Mouse (Mus musculus): ENCODE data around the gene Tmem253. TPM values are rescaled to one million over a fixed set of nuclear protein-coding genes. Genes with fewer than 3 reads are reported as not detected.

Gene Tmem253
- total and polyA plus RNA-seq, 3 experiments, result 0.64 to 1.9 TPM; not detected in 1

DNA sequence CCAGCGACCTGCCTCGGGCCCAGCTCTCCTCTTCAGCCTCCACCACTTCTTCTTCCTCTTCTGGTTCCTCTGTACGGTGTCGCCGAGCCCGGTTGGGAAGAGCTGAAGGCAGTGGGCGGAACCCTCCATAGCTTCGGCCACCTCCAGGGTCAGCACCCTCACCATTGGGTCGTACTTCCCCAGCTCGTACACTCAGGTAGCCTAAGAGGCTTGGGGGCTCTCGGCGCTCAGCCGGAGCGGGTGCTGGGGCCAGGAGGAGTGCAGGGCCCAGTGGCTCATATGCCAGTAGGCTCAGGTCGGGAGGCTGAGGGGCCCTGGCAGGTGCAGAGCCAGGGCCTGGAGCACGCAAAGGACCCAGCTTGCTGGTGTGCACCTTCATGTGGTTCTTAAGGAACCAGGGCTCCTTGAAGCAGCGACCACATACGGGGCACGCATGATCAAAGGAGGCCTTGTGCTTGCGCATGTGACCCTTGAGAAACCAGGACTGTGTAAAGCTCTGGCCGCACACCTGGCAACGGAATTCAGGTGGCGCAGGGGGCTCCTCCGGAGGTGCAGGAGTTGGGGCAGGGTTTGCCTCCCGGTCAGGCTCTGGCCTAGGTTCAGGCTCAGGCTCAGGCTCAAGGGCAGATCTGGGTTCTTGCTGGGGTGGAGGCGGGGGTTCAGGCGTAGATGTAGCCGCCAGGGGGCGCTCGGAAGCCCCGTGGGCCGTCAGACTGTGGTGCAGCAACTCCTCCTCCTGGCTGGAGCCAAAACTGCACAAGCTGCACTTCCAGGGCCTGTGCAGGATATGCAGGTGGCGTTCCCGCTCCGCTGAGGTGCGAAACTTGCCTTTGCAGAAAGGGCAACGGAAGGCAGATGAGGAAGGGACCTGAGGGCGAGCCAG, 6.9 kb upstream of the Tmem253 start (continued):
- TF ChIP-seq POLR2AphosphoS2 (IDR thresholded peaks at IDR 0.05; ENCODE audit: low read depth, low read length) (no peak), CHD2 (IDR thresholded peaks at IDR 0.05; ENCODE audit: low read length) (no peak), ZC3H11A (IDR thresholded peaks at IDR 0.05; ENCODE audit: low read depth, low read length) (peak; percentile 73), JUND (conservative IDR thresholded peaks at IDR 0.05; ENCODE audit: low read depth, low read length) (no peak), PAX5 (IDR thresholded peaks at IDR 0.05; ENCODE audit: low read length) (no peak), USF2 (conservative IDR thresholded peaks at IDR 0.05; ENCODE audit: low read depth, low read length) (no peak), ZNF384 (IDR thresholded peaks at IDR 0.05; ENCODE audit: low read depth, low read length) (peak; percentile 46; the same call in 1 of the 2 replicates), MAZ (IDR thresholded peaks at IDR 0.05; ENCODE audit: low read depth, low read length) (peak; percentile 69; the same call in 1 of the 2 replicates), CHD1 (IDR thresholded peaks at IDR 0.05; ENCODE audit: low read depth, low read length) (no peak), IRF4 (IDR thresholded peaks at IDR 0.05; ENCODE audit: low read depth, low read length) (peak; percentile 72), ZMIZ1 (IDR thresholded peaks at IDR 0.05; ENCODE audit: low read depth, low read length) (no peak), RCOR1 (conservative IDR thresholded peaks at IDR 0.05; ENCODE audit: low read depth, low read length) (no peak), ETS1 (conservative IDR thresholded peaks at IDR 0.05; ENCODE audit: low read depth, low read length) (no peak), EP300 (IDR thresholded peaks at IDR 0.05; ENCODE audit: low read length) (no peak), MAX (IDR thresholded peaks at IDR 0.05; ENCODE audit: low read length) (peak; percentile 61; the same call in 1 of the 2 replicates), POLR2A (IDR thresholded peaks at IDR 0.05; ENCODE audit: low read depth, low read length) (no peak), UBTF (IDR thresholded peaks at IDR 0.05; ENCODE audit: low read depth, low read length) (0 out of 2 replicates have a peak, but pooled peaks have one; percentile 63), MYC (IDR thresholded peaks at IDR 0.05; ENCODE audit: low read depth, low read length) (0 out of 2 replicates have a peak, but pooled peaks have one; percentile 23), USF1 (IDR thresholded peaks at IDR 0.05; ENCODE audit: low read depth, low read length) (no peak)

GRCm38 (mm10) chr14:52009361-52009760, 6.1 kb upstream of the Tmem253 start:
- Histone ChIP-seq H3K4me3 (replicated peaks in 1 of 3; ENCODE audit: low read depth in 2 of 3, low read length in 2 of 3, poor library complexity in 1 of 3) (no peak overlapping the region), H3K27ac (ENCODE audit: insufficient read depth, low read depth) (no peak overlapping the region), H3K36me3 (replicated peaks in 1 of 2; ENCODE audit: control insufficient read depth in 1 of 2, insufficient read depth in 1 of 2, low read length in 1 of 2) (peaks cover 21 to 44% of the 10 kb centered on the region in 2 experiments), H3K9me3 (replicated peaks; ENCODE audit: low read length) (no peaks in the 10 kb centered on the region), H3K4me1 (ENCODE audit: control insufficient read depth in 1 of 2, insufficient read depth in 2 of 2) (peaks cover 6 to 34% of the 10 kb centered on the region in 2 experiments), H3K27me3 (replicated peaks) (no peaks in the 10 kb centered on the region), H3K79me2 (replicated peaks; ENCODE audit: control insufficient read depth, extremely low read depth, insufficient read depth, poor library complexity, severe bottlenecking) (no peaks in the 10 kb centered on the region), H3K4me2 (ENCODE audit: insufficient read depth, low read depth, poor library complexity, severe bottlenecking) (no peak overlapping the region), H3K9ac (ENCODE audit: insufficient read depth, low read depth) (no peak overlapping the region)
- no peak for DNase-seq (ENCODE audit: extremely low read depth)
- no peak for TF ChIP-seq POLR2A (IDR thresholded peaks at IDR 0.05; ENCODE audit: low read depth, low read length)
- TF ChIP-seq E2F4 (IDR thresholded peaks at IDR 0.05; ENCODE audit: insufficient replicate concordance, low read depth, low read length), result no peak
- no peak for TF ChIP-seq MAZ (IDR thresholded peaks at IDR 0.05; ENCODE audit: low read depth, low read length)
- TF ChIP-seq USF2 (conservative IDR thresholded peaks at IDR 0.05; ENCODE audit: low read depth, low read length), result no peak
- TF ChIP-seq MYC (IDR thresholded peaks at IDR 0.05; ENCODE audit: low read depth, low read length), result no peak
- TF ChIP-seq SIN3A (IDR thresholded peaks at IDR 0.05; ENCODE audit: low read length), result no peak
- TF ChIP-seq IRF4 (IDR thresholded peaks at IDR 0.05; ENCODE audit: low read depth, low read length), result no peak
- no peak for TF ChIP-seq ZNF384 (IDR thresholded peaks at IDR 0.05; ENCODE audit: low read depth, low read length)
- no peak for TF ChIP-seq ELF1 (IDR thresholded peaks at IDR 0.05; ENCODE audit: low read depth, low read length)
- no peak for TF ChIP-seq ZMIZ1 (IDR thresholded peaks at IDR 0.05; ENCODE audit: low read depth, low read length)
- no peak for TF ChIP-seq BHLHE40 (IDR thresholded peaks at IDR 0.05; ENCODE audit: low read depth, low read length)
- TF ChIP-seq MXI1 (IDR thresholded peaks at IDR 0.05; ENCODE audit: low read depth, low read length), result no peak
- TF ChIP-seq CHD2 (IDR thresholded peaks at IDR 0.05; ENCODE audit: low read length), result no peak
- TF ChIP-seq USF1 (IDR thresholded peaks at IDR 0.05; ENCODE audit: low read depth, low read length), result no peak
- no peak for TF ChIP-seq MAX (IDR thresholded peaks at IDR 0.05; ENCODE audit: low read length)
- no peak for TF ChIP-seq CTCF (conservative IDR thresholded peaks at IDR 0.05 in 1 of 2, IDR thresholded peaks at IDR 0.05 in 1 of 2; ENCODE audit: low read depth in 2 of 2, low read length in 2 of 2)
- dilution Hi-C loops (cut with MboI; ENCODE audit: extremely low pct_ligation_motif_present, extremely low pct_unique_long_range_greater_than_20kb, low sequenced_read_pairs), result no loop called here
- in situ Hi-C loops (cut with MboI; ENCODE audit: low pct_ligation_motif_present, low pct_unique_long_range_greater_than_20kb, low sequenced_read_pairs), result no loop called here

All from CH12.LX (cell line).